Mouse (Mus musculus) midbrain, postnatal 0 days (tissue): ENCODE results near the gene Hspa12a. TPM values are rescaled to one million over a fixed set of nuclear protein-coding genes. Genes with fewer than 3 reads are reported as not detected.

ENCODE experiments used
- ATAC-seq: fragments of 200-750 bp; cut with Nextera tagmentation; 2 replicates; pipeline ENCODE4 v1.8.0; 2017; ENCODE audit warnings: moderate number of reproducible peaks, mild to moderate bottlenecking, moderate TSS enrichment, moderate library complexity; ENCODE audit not compliant: low FRiP score
- DNase-seq: peaks from one replicate; pipeline ENCODE4 v3.0.0-alpha.2; 2015; ENCODE audit warnings: low spot score
- H3K27ac ChIP-seq: fragments of 300-500 bp; sonication (generic); 2 replicates; pipeline ENCODE4 v1.5.1; 2014; ENCODE audit warnings: low read depth, mild to moderate bottlenecking, low read length, mixed read lengths
- H3K27me3 ChIP-seq: fragments of 300-500 bp; sonication (generic); 2 replicates; pipeline ENCODE4 v1.6.1; 2014; ENCODE audit warnings: low read length, control low read depth, mixed read lengths; ENCODE audit not compliant: insufficient read depth
- H3K36me3 ChIP-seq: fragments of 300-500 bp; sonication (generic); 2 replicates; pipeline ENCODE4 v1.6.1; 2014; ENCODE audit warnings: low read length, control low read depth, mixed read lengths; ENCODE audit not compliant: insufficient read depth
- H3K4me1 ChIP-seq: fragments of 300-500 bp; sonication (generic); 2 replicates; pipeline ENCODE4 v1.6.1; 2014; ENCODE audit warnings: mild to moderate bottlenecking, control low read depth, antibody characterized with exemption, low read length, mixed read lengths; ENCODE audit not compliant: insufficient read depth
- H3K4me2 ChIP-seq: fragments of 300-500 bp; sonication (generic); 2 replicates; pipeline ENCODE4 v1.6.1; 2014; ENCODE audit warnings: low read depth, mild to moderate bottlenecking, low read length, mixed read lengths; ENCODE audit not compliant: poor library complexity, severe bottlenecking
- H3K4me3 ChIP-seq: fragments of 300-500 bp; sonication (generic); 2 replicates; pipeline ENCODE4 v1.5.1; 2014; ENCODE audit warnings: low read depth, mild to moderate bottlenecking, low read length, moderate library complexity
- H3K9ac ChIP-seq: fragments of 300-500 bp; sonication (generic); replicated peaks from 2 replicates; pipeline ENCODE4 v1.6.1; 2014; ENCODE audit warnings: mild to moderate bottlenecking, low read length, moderate library complexity, mixed read lengths; ENCODE audit not compliant: poor library complexity, severe bottlenecking
- H3K9me3 ChIP-seq: fragments of 300-500 bp; sonication (generic); 2 replicates; pipeline ENCODE4 v1.6.1; 2016; ENCODE audit warnings: low read length, control low read depth
- CTCF ChIP-seq: IDR thresholded peaks from 2 replicates; pipeline ENCODE4 v1.5.1; 2016; ENCODE audit warnings: antibody characterized with exemption, mild to moderate bottlenecking
- WGBS: fragments of 180-500 bp; shearing (Covaris S2); extraction: QIAGEN DNeasy Blood & Tissue Kit; methylation state at CpG from one replicate; pipeline ENCODE4 v1.1.7; 2014; 5-methylcytosine and 5-hydroxymethylcytosine counted together
- polyA plus RNA-seq: library from polyadenylated mRNA; unstranded; fragments of >200 nt; fragmentation: Nextera tagmentation; extraction: Ambion mirVana; gene quantifications from 2 replicates; pipeline ENCODE4 v1.2.1, GENCODE M21; 2015
- total RNA-seq: library from RNA; depleted of rRNA; stranded (reverse); fragments of >200 nt; gene quantifications from 2 replicates; pipeline ENCODE4 v1.2.3, GENCODE M21; 2014

Gene Hspa12a
- total and polyA plus RNA-seq, 2 experiments from 2014 or later = 53.8 to 73.7 TPM

- no peak for DNase-seq
- Histone ChIP-seq H3K27ac (no peak overlapping the region), H3K4me2 (no peak overlapping the region), H3K27me3 (peaks cover 41% of the 10 kb centered on the region), H3K36me3 (peaks cover 29% of the 10 kb centered on the region), H3K9me3 (no peaks in the 10 kb centered on the region), H3K9ac (no peak overlapping the region), H3K4me1 (no peaks in the 10 kb centered on the region), H3K4me3 (no peak overlapping the region)
- no peak for ATAC-seq
- no peak for TF ChIP-seq CTCF
- WGBS = 77% methylated on average over 11 of the region's 11 CpGs
Measured at GRCm38 (mm10) chr19:58975216-58975863, 31.9 kb upstream of the Hspa12a start.

GRCm38 (mm10) chr19:58974126-58974525 is 30.7 kb upstream of the Hspa12a start:
- Histone ChIP-seq H3K9me3 (no peaks in the 10 kb centered on the region), H3K4me1 (no peaks in the 10 kb centered on the region), H3K27ac (no peak overlapping the region), H3K4me2 (no peak overlapping the region), H3K9ac (no peak overlapping the region), H3K27me3 (peaks cover 46% of the 10 kb centered on the region), H3K4me3 (no peak overlapping the region), H3K36me3 (peaks cover 29% of the 10 kb centered on the region)
- TF ChIP-seq CTCF = no peak
- 73% methylated on average over 8 of the region's 8 CpGs for WGBS
- DNase-seq = no peak
- ATAC-seq = no peak

GRCm38 (mm10) chr19:58970826-58971225 is 27.4 kb upstream of the Hspa12a start:
- peaks cover 13% of the 10 kb centered on the region for H3K36me3 ChIP-seq
- no peak overlapping the region for H3K27ac ChIP-seq
- 91% methylated on average over 13 of the region's 13 CpGs for WGBS
- H3K9ac ChIP-seq = no peak overlapping the region
- H3K4me2 ChIP-seq = no peak overlapping the region
- no peaks in the 10 kb centered on the region for H3K9me3 ChIP-seq
- H3K27me3 ChIP-seq = peaks cover 31% of the 10 kb centered on the region
- no peaks in the 10 kb centered on the region for H3K4me1 ChIP-seq
- no peak for TF ChIP-seq CTCF
- no peak for DNase-seq
- no peak overlapping the region for H3K4me3 ChIP-seq
- ATAC-seq = no peak

- no peak for TF ChIP-seq CTCF
- Histone ChIP-seq H3K27me3 (peaks cover 36% of the 10 kb centered on the region), H3K4me3 (no peak overlapping the region), H3K9me3 (no peaks in the 10 kb centered on the region), H3K9ac (no peak overlapping the region), H3K27ac (no peak overlapping the region), H3K4me1 (no peaks in the 10 kb centered on the region), H3K4me2 (no peak overlapping the region), H3K36me3 (peaks cover 12% of the 10 kb centered on the region)
- WGBS = 24% methylated on average over 15 of the region's 15 CpGs
- no peak for ATAC-seq
- peak; percentile 32 for DNase-seq
Measured at GRCm38 (mm10) chr19:58968731-58969506, 25.5 kb upstream of the Hspa12a start.

GRCm38 (mm10) chr19:58963011-58963410 is 19.6 kb upstream of the Hspa12a start:
- Histone ChIP-seq H3K36me3 (no peaks in the 10 kb centered on the region), H3K9ac (no peak overlapping the region), H3K4me3 (no peak overlapping the region), H3K9me3 (no peaks in the 10 kb centered on the region), H3K4me2 (no peak overlapping the region), H3K27ac (no peak overlapping the region), H3K4me1 (no peaks in the 10 kb centered on the region), H3K27me3 (peaks cover 7% of the 10 kb centered on the region)
- DNase-seq (no peak), ATAC-seq (no peak)
- TF ChIP-seq CTCF = no peak
- 78% methylated on average over 8 of the region's 8 CpGs for WGBS

GRCm38 (mm10) chr19:58954779-58955178 is 11.3 kb upstream of the Hspa12a start:
- no peak for ATAC-seq
- no peak overlapping the region for H3K9ac ChIP-seq
- TF ChIP-seq CTCF = no peak
- peaks cover 5% of the 10 kb centered on the region for H3K27me3 ChIP-seq
- no peak overlapping the region for H3K4me3 ChIP-seq
- no peaks in the 10 kb centered on the region for H3K4me1 ChIP-seq
- no peak overlapping the region for H3K4me2 ChIP-seq
- no peaks in the 10 kb centered on the region for H3K9me3 ChIP-seq
- WGBS = 92% methylated on average over 8 of the region's 8 CpGs
- H3K27ac ChIP-seq = no peak overlapping the region
- no peaks in the 10 kb centered on the region for H3K36me3 ChIP-seq
- DNase-seq = no peak
